Mouse (Mus musculus) lung, embryonic 14.5 days (tissue): ENCODE data around the gene Ifitm10. TPM values are rescaled to one million over a fixed set of nuclear protein-coding genes. Genes with fewer than 3 reads are reported as not detected.
A peak's percentile ranks its signal among the peaks of the same experiment; 100 is the strongest.

Experiments
- ATAC-seq: fragments of 200-750 bp; cut with Nextera tagmentation; 2 replicates; pipeline ENCODE4 v1.8.0; 2017; ENCODE audit warnings: mild to moderate bottlenecking, moderate TSS enrichment, moderate library complexity; ENCODE audit not compliant: insufficient read depth
- DNase-seq: peaks from one replicate; pipeline ENCODE4 v3.0.0-alpha.2; 2015
- H3K27ac ChIP-seq: fragments of 300-500 bp; sonication (generic); 2 replicates; pipeline ENCODE4 v1.5.1; 2014; ENCODE audit warnings: low read depth, mild to moderate bottlenecking, moderate library complexity
- H3K27me3 ChIP-seq: fragments of 300-500 bp; sonication (generic); 2 replicates; pipeline ENCODE4 v1.6.1; 2014; ENCODE audit warnings: low read length, control low read depth; ENCODE audit not compliant: insufficient read depth
- H3K36me3 ChIP-seq: fragments of 300-500 bp; sonication (generic); 2 replicates; pipeline ENCODE4 v1.6.1; 2014; ENCODE audit warnings: control low read depth; ENCODE audit not compliant: insufficient read depth
- H3K4me1 ChIP-seq: fragments of 300-500 bp; sonication (generic); 2 replicates; pipeline ENCODE4 v1.6.1; 2014; ENCODE audit warnings: antibody characterized with exemption, control low read depth; ENCODE audit not compliant: insufficient read depth
- H3K4me2 ChIP-seq: fragments of 300-500 bp; sonication (generic); 2 replicates; pipeline ENCODE4 v1.6.1; 2014; ENCODE audit warnings: mild to moderate bottlenecking
- H3K4me3 ChIP-seq: fragments of 300-500 bp; sonication (generic); 2 replicates; pipeline ENCODE4 v1.5.1; 2014; ENCODE audit warnings: low read depth, low read length
- H3K9ac ChIP-seq: fragments of 300-500 bp; sonication (generic); 2 replicates; pipeline ENCODE4 v1.6.1; 2014
- H3K9me3 ChIP-seq: fragments of 300-500 bp; sonication (generic); 2 replicates; pipeline ENCODE4 v1.6.1; 2016; ENCODE audit warnings: low read depth, low read length, control low read depth
- CTCF ChIP-seq: IDR thresholded peaks from 2 replicates; pipeline ENCODE4 v1.5.1; 2016; ENCODE audit warnings: antibody characterized with exemption, low read depth
- WGBS: fragments of 180-500 bp; shearing (Covaris S2); extraction: QIAGEN DNeasy Blood & Tissue Kit; methylation state at CpG from one replicate; pipeline ENCODE4 v1.1.7; 2014; 5-methylcytosine and 5-hydroxymethylcytosine counted together
- polyA plus RNA-seq: library from polyadenylated mRNA; unstranded; fragments of >200 nt; fragmentation: Nextera tagmentation; extraction: Ambion mirVana; gene quantifications from 2 replicates; pipeline ENCODE4 v1.2.1, GENCODE M21; 2014

Gene Ifitm10
- polyA plus RNA-seq, 1 experiment from 2014 or later, result 3.4 TPM

- no peak for ATAC-seq
- Histone ChIP-seq H3K9ac (peak overlapping the region; percentile 87; the same call in 1 of the 2 replicates), H3K27ac (no peak overlapping the region)
These were observed 12.3 kb upstream of the Ifitm10 start for GRCm38 (mm10) chr7:142385742-142386403.

GRCm38 (mm10) chr7:142384306-142384705 is 10.8 kb upstream of the Ifitm10 start:
- H3K4me2 ChIP-seq, result no peak overlapping the region
- ATAC-seq (no peak), DNase-seq (no peak)
- H3K4me1 ChIP-seq, result peaks cover 7% of the 10 kb centered on the region
- WGBS, result 84% methylated on average over 10 of the region's 10 CpGs
- H3K27ac ChIP-seq, result no peak overlapping the region
- no peak overlapping the region for H3K9ac ChIP-seq
- no peak overlapping the region for H3K4me3 ChIP-seq
- TF ChIP-seq CTCF, result no peak
- no peaks in the 10 kb centered on the region for H3K9me3 ChIP-seq
- peaks cover 59% of the 10 kb centered on the region for H3K36me3 ChIP-seq
- no peaks in the 10 kb centered on the region for H3K27me3 ChIP-seq

More at GRCm38 (mm10) chr7:142385742-142386403, 12.3 kb upstream of the Ifitm10 start:
- TF ChIP-seq CTCF, result no peak
- 79% methylated on average over 3 of the region's 3 CpGs for WGBS
- Histone ChIP-seq H3K36me3 (peaks cover 45% of the 10 kb centered on the region), H3K4me1 (peaks cover 7% of the 10 kb centered on the region), H3K9me3 (no peaks in the 10 kb centered on the region), H3K4me3 (peak overlapping the region; percentile 75; the same call in 1 of the 2 replicates), H3K27me3 (no peaks in the 10 kb centered on the region), H3K4me2 (peak overlapping the region; percentile 92)
- no peak for DNase-seq

GRCm38 (mm10) chr7:142382567-142382966 is 9.0 kb upstream of the Ifitm10 start, which contains the start of gene Gm49369:
Gm49369 (minus strand) TSS chr7:142382667.
- H3K36me3 ChIP-seq, result peaks cover 76% of the 10 kb centered on the region
- no peak within 1 kb of the TSS for H3K27ac ChIP-seq
- H3K4me2 ChIP-seq, result no peak within 1 kb of the TSS
- no peak for TF ChIP-seq CTCF
- no peak within 1 kb of the TSS for H3K9ac ChIP-seq
- WGBS, result 92% methylated on average over 5 of the region's 5 CpGs
- no peak for DNase-seq
- H3K4me1 ChIP-seq, result peaks cover 7% of the 10 kb centered on the region
- H3K9me3 ChIP-seq, result no peaks in the 10 kb centered on the region
- H3K27me3 ChIP-seq, result no peaks in the 10 kb centered on the region
- H3K4me3 ChIP-seq, result no peak within 1 kb of the TSS
- no peak for ATAC-seq

- DNase-seq (no peak), ATAC-seq (no peak)
- Histone ChIP-seq H3K4me1 (no peaks in the 10 kb centered on the region), H3K4me2 (no peak overlapping the region), H3K4me3 (no peak overlapping the region), H3K9ac (no peak overlapping the region), H3K36me3 (peaks cover 90% of the 10 kb centered on the region), H3K27me3 (no peaks in the 10 kb centered on the region), H3K9me3 (no peaks in the 10 kb centered on the region), H3K27ac (no peak overlapping the region)
- 74% methylated on average over 4 of the region's 4 CpGs for WGBS
- no peak for TF ChIP-seq CTCF
These were observed 7.6 kb upstream of the Ifitm10 start for GRCm38 (mm10) chr7:142381175-142381574.

GRCm38 (mm10) chr7:142379186-142379585 is 5.6 kb upstream of the Ifitm10 start:
- Histone ChIP-seq H3K9ac (no peak overlapping the region), H3K27me3 (no peaks in the 10 kb centered on the region), H3K27ac (no peak overlapping the region), H3K9me3 (no peaks in the 10 kb centered on the region), H3K4me3 (no peak overlapping the region), H3K4me1 (no peaks in the 10 kb centered on the region), H3K36me3 (peaks cover 92% of the 10 kb centered on the region), H3K4me2 (no peak overlapping the region)
- TF ChIP-seq CTCF, result no peak
- ATAC-seq (no peak), DNase-seq (no peak)
- 62% methylated on average over 6 of the region's 6 CpGs for WGBS

- 73% methylated on average over 14 of the region's 14 CpGs for WGBS
- H3K4me3 ChIP-seq, result no peak overlapping the region
These were observed 3.8 kb upstream of the Ifitm10 start for GRCm38 (mm10) chr7:142377233-142377925.

GRCm38 (mm10) chr7:142376096-142376495 is 2.5 kb upstream of the Ifitm10 start:
- DNase-seq (no peak), ATAC-seq (no peak)
- whole genome bisulfite sequencing, result 70% methylated on average over 4 of the region's 4 CpGs
- peaks cover 62% of the 10 kb centered on the region for H3K36me3 ChIP-seq
- H3K27ac ChIP-seq, result no peak overlapping the region
- H3K4me2 ChIP-seq, result no peak overlapping the region
- H3K27me3 ChIP-seq, result peaks cover 22% of the 10 kb centered on the region
- no peak for TF ChIP-seq CTCF
- H3K9ac ChIP-seq, result no peak overlapping the region
- no peaks in the 10 kb centered on the region for H3K4me1 ChIP-seq
- no peak overlapping the region for H3K4me3 ChIP-seq
- H3K9me3 ChIP-seq, result no peaks in the 10 kb centered on the region

More at GRCm38 (mm10) chr7:142377233-142377925, 3.8 kb upstream of the Ifitm10 start:
- Histone ChIP-seq H3K9me3 (no peaks in the 10 kb centered on the region), H3K27me3 (peaks cover 9% of the 10 kb centered on the region), H3K4me1 (no peaks in the 10 kb centered on the region), H3K9ac (no peak overlapping the region), H3K36me3 (peaks cover 74% of the 10 kb centered on the region), H3K4me2 (no peak overlapping the region), H3K27ac (0 out of 2 replicates have a peak overlapping the region, but pooled peaks have one; percentile 4)
- TF ChIP-seq CTCF, result no peak
- DNase-seq, result no peak
- ATAC-seq, result no peak
